Mouse (Mus musculus): Measurements from ENCODE around the gene Arhgef17. TPM values are rescaled to one million over a fixed set of nuclear protein-coding genes. Genes with fewer than 3 reads are reported as not detected.

Gene Arhgef17
- polyA plus RNA-seq (2015; fragmentation: Nextera tagmentation; extraction: Ambion mirVana), result 12.9 and 14.6 TPM in 2 replicates

DNA sequence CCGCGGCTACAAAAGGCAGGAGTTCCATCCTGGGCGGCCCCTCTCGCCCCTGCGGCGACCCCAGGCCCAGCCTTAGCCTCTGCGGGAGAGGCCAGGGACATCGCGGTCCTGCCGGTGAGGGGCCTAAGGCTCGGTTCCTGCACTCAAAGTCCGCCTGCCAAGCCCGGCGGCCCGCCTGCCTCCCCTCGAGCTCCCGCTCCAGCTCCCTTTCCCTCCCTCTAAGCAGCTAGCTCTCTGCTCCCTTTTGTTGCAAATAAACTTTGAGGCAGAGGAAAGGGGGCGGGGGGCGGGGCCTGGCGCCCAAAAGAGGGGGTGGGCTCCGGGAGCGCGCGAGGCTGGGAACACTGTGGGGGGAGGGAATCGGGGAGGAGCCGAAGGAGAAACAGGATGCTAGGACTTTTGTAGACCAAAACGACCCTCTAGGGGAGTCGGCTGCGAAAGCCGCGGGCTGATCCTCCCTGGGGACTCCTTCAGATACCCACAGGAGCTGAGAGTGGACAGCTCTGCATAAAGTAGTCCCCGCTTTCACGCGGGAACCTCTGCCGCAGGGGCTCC lies at the start of gene Arhgef17:
Arhgef17 (minus strand) TSS at position 182 of the 555 bp plus-strand sequence.
- Histone ChIP-seq H3K27ac (replicated peaks) (peak within 1 kb of the TSS; percentile 68), H3K4me3 (peak within 1 kb of the TSS; percentile 50), H3K4me2 (peak within 1 kb of the TSS; percentile 87), H3K36me3 (no peaks in the 10 kb centered on the region), H3K9me3 (no peaks in the 10 kb centered on the region), H3K27me3 (peaks cover 42% of the 10 kb centered on the region), H3K4me1 (replicated peaks) (peaks cover 39% of the 10 kb centered on the region), H3K9ac (peak within 1 kb of the TSS; percentile 27)
- under 1% methylated on average over 35 of the region's 35 CpGs for WGBS
- ATAC-seq (ENCODE audit: low FRiP score, low read depth), result peak; percentile 73

DNA sequence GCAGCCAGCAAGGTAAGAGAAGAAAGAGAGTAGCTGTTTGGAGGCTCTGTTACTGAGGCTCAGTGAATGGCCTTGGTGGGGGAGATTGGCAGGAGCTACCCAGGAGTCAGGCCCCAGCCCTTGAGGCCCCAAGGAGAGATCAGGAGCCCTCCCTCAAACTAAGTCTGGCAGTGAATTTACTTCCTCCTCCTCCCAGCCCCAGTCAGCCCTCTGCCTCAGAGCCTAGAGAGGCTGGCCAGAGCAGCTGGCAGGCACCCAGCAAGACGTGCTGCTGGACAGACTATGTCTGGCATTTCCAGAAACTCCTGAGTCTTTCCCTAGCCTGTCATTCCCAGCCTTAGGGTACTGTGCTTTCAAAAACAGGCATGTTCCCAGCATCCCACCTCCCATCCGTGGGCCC lies 47.3 kb upstream of the Arhgef17 start:
- peak; percentile 51; the same call in 1 of the 2 replicates for ATAC-seq (ENCODE audit: low FRiP score, low read depth)
- H3K9me3 ChIP-seq, result no peaks in the 10 kb centered on the region
- peaks cover 10% of the 10 kb centered on the region for H3K4me1 ChIP-seq (replicated peaks)
- peaks cover 11% of the 10 kb centered on the region for H3K27me3 ChIP-seq
- no peaks in the 10 kb centered on the region for H3K36me3 ChIP-seq
- 33% methylated on average over 2 of the region's 2 CpGs for WGBS
- no peak overlapping the region for H3K9ac ChIP-seq
- no peak overlapping the region for H3K4me3 ChIP-seq
- no peak overlapping the region for H3K4me2 ChIP-seq
- H3K27ac ChIP-seq (replicated peaks), result no peak overlapping the region

- Histone ChIP-seq H3K4me3 (no peak overlapping the region), H3K4me2 (no peak overlapping the region), H3K4me1 (replicated peaks) (peaks cover 14% of the 10 kb centered on the region), H3K9ac (no peak overlapping the region), H3K27me3 (peaks cover 22% of the 10 kb centered on the region), H3K27ac (replicated peaks) (no peak overlapping the region), H3K36me3 (no peaks in the 10 kb centered on the region), H3K9me3 (no peaks in the 10 kb centered on the region)
- WGBS, result 95% methylated on average over 5 of the region's 5 CpGs
- ATAC-seq (ENCODE audit: low FRiP score, low read depth), result no peak
Measured at GRCm38 (mm10) chr7:100978171-100978570, 46.3 kb upstream of the Arhgef17 start.

GRCm38 (mm10) chr7:100974135-100974903 lies 42.4 kb upstream of the Arhgef17 start, which contains the start of gene P2ry6:
P2ry6 (minus strand) TSS chr7:100974649.
- Histone ChIP-seq H3K9me3 (no peaks in the 10 kb centered on the region), H3K36me3 (no peaks in the 10 kb centered on the region), H3K27me3 (peaks cover 32% of the 10 kb centered on the region), H3K4me2 (peak within 1 kb of the TSS; percentile 62), H3K4me1 (replicated peaks) (peaks cover 18% of the 10 kb centered on the region), H3K4me3 (peak within 1 kb of the TSS; percentile 32), H3K9ac (no peak within 1 kb of the TSS), H3K27ac (replicated peaks) (no peak within 1 kb of the TSS)
- 4% methylated on average over 36 of the region's 36 CpGs for WGBS
- ATAC-seq (ENCODE audit: low FRiP score, low read depth), result peak; percentile 52; the same call in 1 of the 2 replicates

DNA sequence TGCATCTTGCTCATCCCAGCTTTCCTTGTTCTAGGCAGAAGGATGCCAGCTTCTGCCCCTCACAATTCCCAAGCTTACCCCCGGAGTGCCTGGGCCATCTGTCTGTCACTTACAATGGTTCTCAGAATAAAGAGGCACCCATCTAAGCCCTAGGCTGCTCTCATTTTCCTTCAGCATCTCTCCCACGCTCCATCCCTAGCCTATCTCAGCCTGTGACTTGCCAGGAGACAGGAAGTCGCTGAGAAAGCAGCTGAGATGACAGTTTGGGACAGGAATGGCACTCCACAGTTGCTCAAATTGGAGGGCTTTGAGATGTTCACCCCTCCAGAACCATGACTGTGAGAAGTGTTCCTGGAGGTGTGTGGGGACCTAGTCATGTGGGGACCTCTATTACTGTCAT lies 41.0 kb upstream of the Arhgef17 start:
- Histone ChIP-seq H3K27me3 (peaks cover 32% of the 10 kb centered on the region), H3K4me1 (replicated peaks) (peaks cover 18% of the 10 kb centered on the region), H3K4me2 (no peak overlapping the region), H3K4me3 (no peak overlapping the region), H3K9ac (no peak overlapping the region), H3K9me3 (no peaks in the 10 kb centered on the region), H3K27ac (replicated peaks) (no peak overlapping the region), H3K36me3 (no peaks in the 10 kb centered on the region)
- WGBS, result 46% methylated on average over 3 of the region's 3 CpGs
- no peak for ATAC-seq (ENCODE audit: low FRiP score, low read depth)

DNA sequence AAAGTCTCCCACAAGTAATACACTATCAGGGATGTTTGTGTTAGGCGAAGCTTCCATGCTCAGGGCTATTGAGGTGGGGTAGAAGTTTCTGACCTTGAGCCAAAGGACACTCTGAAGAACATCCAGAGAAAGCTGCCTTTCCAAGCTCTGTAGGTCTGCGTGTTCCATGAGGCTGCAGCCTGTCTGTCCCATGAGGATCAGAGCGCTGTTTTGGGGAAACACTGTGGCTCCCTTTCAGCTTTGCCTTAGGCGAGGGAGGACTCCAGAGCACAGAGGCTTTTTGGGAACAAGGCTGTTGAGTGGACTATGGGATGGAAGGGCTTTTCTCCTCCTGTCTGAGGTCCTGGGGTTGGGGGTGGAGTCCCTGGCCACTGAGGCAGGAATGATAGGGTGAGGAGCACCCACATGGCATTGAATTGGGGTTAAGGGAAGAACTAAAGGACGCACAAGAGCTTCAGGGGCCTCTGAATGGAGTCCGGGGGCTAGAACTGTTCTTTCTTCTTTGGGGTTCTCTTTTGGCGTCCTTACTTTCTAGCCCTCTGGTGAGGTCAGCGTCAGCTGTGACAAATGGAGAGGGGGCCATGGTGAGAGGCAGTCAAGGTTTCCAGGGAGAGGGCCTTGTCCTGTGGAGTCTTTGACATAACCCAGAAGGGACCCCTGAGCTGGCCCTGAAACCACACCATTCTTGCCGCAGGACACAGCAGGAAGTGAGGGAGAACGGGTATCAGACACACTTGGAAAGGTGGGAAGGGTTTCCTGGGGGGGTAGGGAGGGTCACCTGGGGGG lies 37.2 kb upstream of the Arhgef17 start:
- no peak for ATAC-seq (ENCODE audit: low FRiP score, low read depth)
- 79% methylated on average over 10 of the region's 10 CpGs for WGBS

GRCm38 (mm10) chr7:100968376-100968775 lies 36.5 kb upstream of the Arhgef17 start:
- Histone ChIP-seq H3K4me1 (replicated peaks) (0 out of 2 replicates have a peak, but pooled peaks cover 4% of the 10 kb centered on the region), H3K9me3 (no peaks in the 10 kb centered on the region), H3K9ac (no peak overlapping the region), H3K27ac (replicated peaks) (no peak overlapping the region), H3K4me2 (no peak overlapping the region), H3K4me3 (no peak overlapping the region), H3K36me3 (no peaks in the 10 kb centered on the region), H3K27me3 (peaks cover 12% of the 10 kb centered on the region)
- no peak for ATAC-seq (ENCODE audit: low FRiP score, low read depth)
- 81% methylated on average over 6 of the region's 6 CpGs for WGBS

More for the DNA sequence above, 37.2 kb upstream of the Arhgef17 start:
- no peak overlapping the region for H3K4me3 ChIP-seq
- H3K27me3 ChIP-seq, result peaks cover 19% of the 10 kb centered on the region
- H3K4me2 ChIP-seq, result no peak overlapping the region
- H3K9me3 ChIP-seq, result no peaks in the 10 kb centered on the region
- peaks cover 7% of the 10 kb centered on the region; the same call in 1 of the 2 replicates for H3K4me1 ChIP-seq (replicated peaks)
- H3K36me3 ChIP-seq, result no peaks in the 10 kb centered on the region
- H3K27ac ChIP-seq (replicated peaks), result no peak overlapping the region
- H3K9ac ChIP-seq, result no peak overlapping the region

DNA sequence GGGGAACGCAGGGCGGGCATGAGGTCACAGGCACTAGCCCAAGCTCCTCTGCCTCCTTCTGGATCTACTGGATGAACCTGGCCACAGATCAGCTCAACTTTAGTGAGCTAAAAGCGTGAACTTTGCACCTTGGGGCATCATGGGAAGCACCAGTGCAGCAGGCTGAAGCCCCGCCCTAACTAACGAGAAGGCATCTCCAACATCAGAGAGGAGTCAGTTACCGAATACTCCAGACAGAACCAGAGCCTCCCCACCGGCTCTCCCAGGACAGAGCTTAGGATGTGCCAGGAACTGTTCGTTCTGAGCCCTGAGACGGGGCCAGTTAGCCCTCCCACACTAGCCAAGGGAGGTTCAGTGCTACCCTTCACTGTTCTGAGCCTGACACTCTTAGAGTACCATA lies 35.9 kb upstream of the Arhgef17 start:
- no peaks in the 10 kb centered on the region for H3K9me3 ChIP-seq
- no peak overlapping the region for H3K27ac ChIP-seq (replicated peaks)
- H3K9ac ChIP-seq, result no peak overlapping the region
- no peak overlapping the region for H3K4me2 ChIP-seq
- H3K36me3 ChIP-seq, result no peaks in the 10 kb centered on the region
- no peak for ATAC-seq (ENCODE audit: low FRiP score, low read depth)
- 0 out of 2 replicates have a peak, but pooled peaks cover 2% of the 10 kb centered on the region for H3K4me1 ChIP-seq (replicated peaks)
- H3K27me3 ChIP-seq, result peaks cover 7% of the 10 kb centered on the region
- WGBS, result 84% methylated on average over 9 of the region's 9 CpGs
- no peak overlapping the region for H3K4me3 ChIP-seq

DNA sequence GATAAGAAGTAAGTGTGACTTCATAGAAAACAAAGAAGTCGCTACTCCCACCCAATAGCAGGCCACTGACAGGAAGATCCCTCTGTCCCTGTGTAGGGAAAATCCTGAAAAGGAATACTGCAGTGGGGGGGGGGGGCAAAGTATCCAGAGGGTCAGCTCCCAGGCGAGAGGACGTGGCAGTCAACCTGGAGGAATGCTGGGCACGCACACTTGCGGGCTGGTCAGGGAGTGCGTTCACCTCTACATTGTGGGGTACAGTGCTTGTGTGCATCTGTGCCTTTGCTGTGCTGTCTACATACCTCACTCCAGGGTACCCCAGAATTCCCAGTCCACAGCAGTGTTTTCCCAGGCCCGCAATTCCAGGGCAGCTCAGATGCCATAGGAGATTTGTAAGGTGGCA lies 34.1 kb upstream of the Arhgef17 start:
- no peak for ATAC-seq (ENCODE audit: low FRiP score, low read depth)
- WGBS, result 85% methylated on average over 7 of the region's 7 CpGs
- no peaks in the 10 kb centered on the region for H3K27me3 ChIP-seq
- H3K4me3 ChIP-seq, result no peak overlapping the region
- H3K4me2 ChIP-seq, result no peak overlapping the region
- H3K36me3 ChIP-seq, result no peaks in the 10 kb centered on the region
- no peaks in the 10 kb centered on the region for H3K4me1 ChIP-seq (replicated peaks)
- no peak overlapping the region for H3K27ac ChIP-seq (replicated peaks)
- H3K9me3 ChIP-seq, result no peaks in the 10 kb centered on the region
- H3K9ac ChIP-seq, result no peak overlapping the region

DNA sequence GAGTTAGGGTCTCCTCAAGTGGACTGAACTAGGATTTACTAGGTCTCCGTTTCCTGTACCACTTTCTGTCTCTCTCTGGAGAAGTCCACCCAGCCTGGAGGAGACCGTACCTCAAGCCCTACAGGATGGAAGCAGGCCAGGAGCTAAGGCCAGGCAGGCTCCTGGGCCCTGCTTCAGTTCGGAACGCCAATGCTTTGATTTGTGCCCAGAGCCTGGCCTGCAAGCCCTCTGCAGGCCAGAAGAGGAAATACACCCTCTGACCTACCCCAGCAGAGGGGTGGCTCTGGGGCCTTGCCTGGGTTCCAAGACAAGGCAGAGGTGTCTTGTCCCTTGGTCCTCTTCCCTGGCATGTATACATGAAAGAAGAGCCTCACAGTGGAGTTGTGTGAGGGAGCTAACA lies 33.2 kb upstream of the Arhgef17 start:
- H3K9me3 ChIP-seq, result no peaks in the 10 kb centered on the region
- H3K9ac ChIP-seq, result no peak overlapping the region
- H3K4me2 ChIP-seq, result no peak overlapping the region
- WGBS, result 24% methylated on average over 4 of the region's 4 CpGs
- H3K4me1 ChIP-seq (replicated peaks), result no peaks in the 10 kb centered on the region
- H3K27ac ChIP-seq (replicated peaks), result no peak overlapping the region
- no peak overlapping the region for H3K4me3 ChIP-seq
- no peaks in the 10 kb centered on the region for H3K27me3 ChIP-seq
- ATAC-seq (ENCODE audit: low FRiP score, low read depth), result no peak
- no peaks in the 10 kb centered on the region for H3K36me3 ChIP-seq

DNA sequence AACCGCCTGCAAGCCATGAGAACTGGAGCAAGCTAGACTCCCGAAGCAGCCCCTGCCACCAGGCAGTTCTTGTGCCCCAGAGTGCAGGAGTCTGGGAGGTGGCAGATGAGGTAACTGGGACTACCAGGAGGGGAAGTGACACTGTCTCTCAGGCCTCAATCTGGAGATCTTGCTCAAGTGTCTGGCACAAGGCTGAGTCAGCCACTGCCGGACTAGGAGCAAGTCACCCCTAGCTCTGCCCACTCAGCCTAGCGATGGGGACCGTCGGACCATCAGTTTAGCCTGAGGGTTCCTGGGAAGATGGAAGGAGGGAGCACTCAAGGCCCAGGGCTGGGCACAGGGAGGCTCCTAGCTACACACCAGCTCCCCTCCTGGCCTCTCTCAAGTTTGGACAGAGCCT lies 32.3 kb upstream of the Arhgef17 start:
- H3K27ac ChIP-seq (replicated peaks), result no peak overlapping the region
- H3K27me3 ChIP-seq, result no peaks in the 10 kb centered on the region
- H3K9me3 ChIP-seq, result no peaks in the 10 kb centered on the region
- no peak for ATAC-seq (ENCODE audit: low FRiP score, low read depth)
- no peaks in the 10 kb centered on the region for H3K4me1 ChIP-seq (replicated peaks)
- H3K4me3 ChIP-seq, result no peak overlapping the region
- no peak overlapping the region for H3K9ac ChIP-seq
- H3K36me3 ChIP-seq, result no peaks in the 10 kb centered on the region
- no peak overlapping the region for H3K4me2 ChIP-seq
- WGBS, result 86% methylated on average over 6 of the region's 6 CpGs

DNA sequence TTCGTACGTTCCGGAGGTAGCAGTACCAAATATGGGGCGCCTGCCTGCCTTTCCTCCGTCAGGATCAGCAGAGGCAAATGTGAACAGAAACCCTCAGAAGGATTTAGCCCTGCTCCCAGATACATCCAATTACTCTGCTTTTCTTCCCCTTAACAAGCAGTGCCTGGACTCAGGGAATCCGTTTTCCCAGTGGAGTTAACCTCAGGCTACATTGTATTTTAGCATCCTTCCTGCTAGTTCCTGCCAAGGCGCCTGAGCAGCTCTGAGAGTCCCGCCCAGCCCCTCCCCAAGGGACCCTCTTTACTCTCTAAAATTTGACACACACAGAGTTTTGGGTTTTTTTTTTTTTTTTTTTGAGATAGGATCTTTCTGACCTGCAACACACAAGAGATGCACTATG lies 31.5 kb upstream of the Arhgef17 start:
- Histone ChIP-seq H3K27ac (replicated peaks) (no peak overlapping the region), H3K27me3 (no peaks in the 10 kb centered on the region), H3K4me2 (no peak overlapping the region), H3K36me3 (no peaks in the 10 kb centered on the region), H3K9ac (no peak overlapping the region), H3K4me3 (no peak overlapping the region), H3K4me1 (replicated peaks) (no peaks in the 10 kb centered on the region), H3K9me3 (no peaks in the 10 kb centered on the region)
- ATAC-seq (ENCODE audit: low FRiP score, low read depth), result no peak
- WGBS, result 72% methylated on average over 8 of the region's 8 CpGs
